Mouse (Mus musculus): ENCODE data around the gene Rasa2. TPM values are rescaled to one million over a fixed set of nuclear protein-coding genes. Genes with fewer than 3 reads are reported as not detected.

The Rasa2 gene
- total and polyA plus RNA-seq, 2 experiments from 2014 or later, result 6.9 to 38.9 TPM

DNA sequence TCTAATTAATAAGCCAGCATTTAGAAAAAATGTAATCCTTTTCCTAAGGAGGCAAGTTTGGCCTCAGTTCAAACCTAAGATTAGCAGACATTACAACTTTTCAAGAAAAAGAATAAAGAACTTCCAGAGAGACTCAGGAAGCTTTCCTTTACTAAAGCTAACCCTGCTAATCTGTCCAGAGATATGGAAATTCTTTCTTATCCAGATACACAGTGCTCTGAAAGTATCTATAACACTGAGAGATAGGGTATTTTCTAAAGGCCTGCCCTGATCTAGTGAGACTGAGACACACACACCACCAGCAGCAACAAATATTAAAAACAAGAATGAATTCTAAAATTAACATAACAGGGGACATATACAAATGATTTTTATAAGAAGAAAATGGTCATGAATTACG is 4.4 kb downstream of the Rasa2 start:
- H3K27ac ChIP-seq (ENCODE audit: low read depth), result no peak overlapping the region
- H3K4me3 ChIP-seq (ENCODE audit: low read depth, low read length), result no peak overlapping the region
- H3K4me1 ChIP-seq (ENCODE audit: control insufficient read depth, insufficient read depth), result peaks cover 8% of the 10 kb centered on the region
- H3K9ac ChIP-seq (replicated peaks; ENCODE audit: low read depth, low read length), result no peak overlapping the region
- no peaks in the 10 kb centered on the region for H3K27me3 ChIP-seq (ENCODE audit: control insufficient read depth, insufficient read depth, low read length)
- ATAC-seq (ENCODE audit: insufficient read depth, low read depth) (no peak), DNase-seq (ENCODE audit: low spot score) (no peak)
- H3K9me3 ChIP-seq (replicated peaks; ENCODE audit: control insufficient read depth, low read length), result no peaks in the 10 kb centered on the region
- TF ChIP-seq CTCF (IDR thresholded peaks at IDR 0.05; ENCODE audit: low read depth) (no peak), EP300 (IDR thresholded peaks at IDR 0.05; ENCODE audit: low read depth) (no peak)
- no peak overlapping the region for H3K4me2 ChIP-seq (ENCODE audit: low read depth, low read length)
- no peaks in the 10 kb centered on the region for H3K36me3 ChIP-seq (replicated peaks; ENCODE audit: control insufficient read depth, insufficient read depth, low read length)
- 50% methylated on average over 1 of the region's 1 CpGs for WGBS

DNA sequence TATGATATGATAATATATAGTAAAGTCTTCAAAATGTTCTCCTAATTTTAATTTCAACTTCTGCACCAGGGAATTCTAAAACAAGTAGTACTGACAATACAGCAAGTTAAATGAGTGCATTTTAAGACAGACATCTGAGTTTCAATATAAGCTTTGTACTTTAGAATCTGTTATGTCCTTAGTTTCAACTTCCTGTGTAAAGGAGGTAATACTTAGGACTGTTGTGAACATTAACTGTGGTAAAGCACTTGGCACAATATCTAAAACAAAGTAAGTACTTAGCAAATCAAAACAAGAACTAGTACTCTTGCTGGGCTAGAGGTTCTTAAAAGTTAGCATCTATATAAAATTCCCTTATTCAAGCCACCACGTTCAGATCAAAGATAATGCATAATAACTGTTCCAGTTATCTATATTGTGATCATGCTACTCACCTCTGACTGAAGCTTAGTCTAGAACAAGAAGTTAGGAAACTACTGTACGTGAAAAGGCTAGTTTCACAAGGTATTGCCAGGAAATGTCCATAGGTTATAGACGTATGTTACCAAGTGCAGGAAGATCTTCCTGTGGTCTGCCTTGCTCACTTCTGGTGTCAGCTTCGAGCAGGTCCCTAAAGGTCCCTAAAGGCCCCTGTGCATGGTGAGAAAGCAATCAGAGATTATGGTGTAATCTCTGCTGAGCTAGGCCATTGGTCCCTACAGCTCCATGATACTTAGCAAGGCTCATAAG is 12.8 kb downstream of the Rasa2 start:
- H3K36me3 ChIP-seq (replicated peaks; ENCODE audit: control insufficient read depth, insufficient read depth, low read length), result no peaks in the 10 kb centered on the region
- H3K9ac ChIP-seq (replicated peaks; ENCODE audit: low read depth, low read length), result no peak overlapping the region
- no peak overlapping the region for H3K4me3 ChIP-seq (ENCODE audit: low read depth, low read length)
- H3K4me1 ChIP-seq (ENCODE audit: control insufficient read depth, insufficient read depth), result no peaks in the 10 kb centered on the region
- no peak overlapping the region for H3K4me2 ChIP-seq (ENCODE audit: low read depth, low read length)
- no peak for DNase-seq (ENCODE audit: low spot score)
- no peaks in the 10 kb centered on the region for H3K9me3 ChIP-seq (replicated peaks; ENCODE audit: control insufficient read depth, low read length)
- H3K27me3 ChIP-seq (ENCODE audit: control insufficient read depth, insufficient read depth, low read length), result no peaks in the 10 kb centered on the region
- no peak overlapping the region for H3K27ac ChIP-seq (ENCODE audit: low read depth)
- WGBS, result 71% methylated on average over 4 of the region's 4 CpGs
- ATAC-seq (ENCODE audit: insufficient read depth, low read depth), result no peak
- no peak for TF ChIP-seq EP300 (IDR thresholded peaks at IDR 0.05; ENCODE audit: low read depth)
- TF ChIP-seq CTCF (IDR thresholded peaks at IDR 0.05; ENCODE audit: low read depth), result no peak

GRCm38 (mm10) chr9:96612297-96612696 is 19.1 kb downstream of the Rasa2 start:
- TF ChIP-seq EP300 (IDR thresholded peaks at IDR 0.05; ENCODE audit: low read depth) (no peak), CTCF (IDR thresholded peaks at IDR 0.05; ENCODE audit: low read depth) (no peak)

DNA sequence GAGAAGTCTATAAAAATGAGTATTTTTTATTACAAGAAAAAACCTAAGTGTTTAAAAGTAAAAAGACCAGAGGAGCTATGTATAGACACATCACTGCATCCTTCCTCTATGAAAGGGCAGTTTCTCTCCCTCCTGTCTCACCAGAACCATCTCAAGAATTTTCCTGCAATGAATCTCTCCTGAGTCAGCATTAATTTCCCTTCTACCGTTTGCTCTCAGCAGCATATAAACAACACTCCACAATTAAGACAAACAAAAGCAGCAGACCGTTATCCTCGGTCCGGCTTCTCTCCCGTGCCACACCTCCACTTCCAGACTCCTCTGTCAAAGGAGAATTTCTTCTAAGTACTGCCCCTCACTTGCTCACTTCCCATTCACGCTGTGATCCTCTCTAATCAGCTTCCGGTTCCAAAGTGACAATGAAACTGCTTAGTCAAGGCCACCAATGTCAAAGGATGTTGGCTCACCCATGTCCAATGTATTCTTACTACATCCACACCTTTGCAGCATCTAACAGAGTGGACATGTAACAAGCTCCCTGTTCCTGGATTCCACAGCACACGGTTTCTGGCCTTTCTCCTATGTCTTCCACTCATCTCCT is 19.6 kb downstream of the Rasa2 start:
- H3K4me2 ChIP-seq (ENCODE audit: low read depth, low read length), result no peak overlapping the region
- no peak overlapping the region for H3K4me3 ChIP-seq (ENCODE audit: low read depth, low read length)
- no peak for DNase-seq (ENCODE audit: low spot score)
- no peak overlapping the region for H3K27ac ChIP-seq (ENCODE audit: low read depth)
- 48% methylated on average over 8 of the region's 8 CpGs for WGBS
- H3K27me3 ChIP-seq (ENCODE audit: control insufficient read depth, insufficient read depth, low read length), result no peaks in the 10 kb centered on the region
- ATAC-seq (ENCODE audit: insufficient read depth, low read depth), result no peak
- H3K9ac ChIP-seq (replicated peaks; ENCODE audit: low read depth, low read length), result no peak overlapping the region
- H3K36me3 ChIP-seq (replicated peaks; ENCODE audit: control insufficient read depth, insufficient read depth, low read length), result peaks cover 27% of the 10 kb centered on the region
- peaks cover 4% of the 10 kb centered on the region for H3K9me3 ChIP-seq (replicated peaks; ENCODE audit: control insufficient read depth, low read length)
- TF ChIP-seq CTCF (IDR thresholded peaks at IDR 0.05; ENCODE audit: low read depth), result no peak
- TF ChIP-seq EP300 (IDR thresholded peaks at IDR 0.05; ENCODE audit: low read depth), result no peak
- 0 out of 2 replicates have a peak, but pooled peaks cover 19% of the 10 kb centered on the region for H3K4me1 ChIP-seq (ENCODE audit: control insufficient read depth, insufficient read depth)

More at GRCm38 (mm10) chr9:96612297-96612696, 19.1 kb downstream of the Rasa2 start:
- ATAC-seq (ENCODE audit: insufficient read depth, low read depth), result no peak
- WGBS, result 68% methylated on average over 3 of the region's 3 CpGs
- Histone ChIP-seq H3K9ac (replicated peaks; ENCODE audit: low read depth, low read length) (no peak overlapping the region), H3K27ac (ENCODE audit: low read depth) (no peak overlapping the region), H3K36me3 (replicated peaks; ENCODE audit: control insufficient read depth, insufficient read depth, low read length) (peaks cover 22% of the 10 kb centered on the region), H3K4me2 (ENCODE audit: low read depth, low read length) (no peak overlapping the region), H3K27me3 (ENCODE audit: control insufficient read depth, insufficient read depth, low read length) (no peaks in the 10 kb centered on the region), H3K4me1 (ENCODE audit: control insufficient read depth, insufficient read depth) (0 out of 2 replicates have a peak, but pooled peaks cover 19% of the 10 kb centered on the region), H3K4me3 (ENCODE audit: low read depth, low read length) (no peak overlapping the region), H3K9me3 (replicated peaks; ENCODE audit: control insufficient read depth, low read length) (no peaks in the 10 kb centered on the region; the same call in 1 of the 2 replicates)
- no peak for DNase-seq (ENCODE audit: low spot score)

- no peaks in the 10 kb centered on the region for H3K27me3 ChIP-seq (ENCODE audit: control insufficient read depth, insufficient read depth, low read length)
- TF ChIP-seq EP300 (IDR thresholded peaks at IDR 0.05; ENCODE audit: low read depth) (no peak), CTCF (IDR thresholded peaks at IDR 0.05; ENCODE audit: low read depth) (no peak)
- 93% methylated on average over 2 of the region's 2 CpGs for WGBS
- no peak overlapping the region for H3K9ac ChIP-seq (replicated peaks; ENCODE audit: low read depth, low read length)
- 0 out of 2 replicates have a peak, but pooled peaks cover 19% of the 10 kb centered on the region for H3K4me1 ChIP-seq (ENCODE audit: control insufficient read depth, insufficient read depth)
- ATAC-seq (ENCODE audit: insufficient read depth, low read depth), result no peak
- H3K4me2 ChIP-seq (ENCODE audit: low read depth, low read length), result no peak overlapping the region
- no peak for DNase-seq (ENCODE audit: low spot score)
- H3K4me3 ChIP-seq (ENCODE audit: low read depth, low read length), result no peak overlapping the region
- H3K9me3 ChIP-seq (replicated peaks; ENCODE audit: control insufficient read depth, low read length), result peaks cover 7% of the 10 kb centered on the region
- peaks cover 34% of the 10 kb centered on the region for H3K36me3 ChIP-seq (replicated peaks; ENCODE audit: control insufficient read depth, insufficient read depth, low read length)
- no peak overlapping the region for H3K27ac ChIP-seq (ENCODE audit: low read depth)
These were observed 20.6 kb downstream of the Rasa2 start for GRCm38 (mm10) chr9:96610813-96611212.

All from heart, postnatal 0 days (tissue).